Mouse (Mus musculus) heart, postnatal 0 days (tissue): Measurements from ENCODE around the gene Klhdc8a. TPM values are rescaled to one million over a fixed set of nuclear protein-coding genes. Genes with fewer than 3 reads are reported as not detected.
A peak's percentile ranks its signal among the peaks of the same experiment; 100 is the strongest.
"Not testable (repeated sequence)": the region's sequence is repeated elsewhere in the genome, so short reads cannot be mapped to it uniquely, and the experiment has no call there.

Source experiments
- ATAC-seq: fragments of 200-750 bp; cut with Nextera tagmentation; 2 replicates; pipeline ENCODE4 v1.8.0; 2017; ENCODE audit warnings: low read depth, moderate number of reproducible peaks, moderate library complexity; ENCODE audit not compliant: insufficient read depth
- DNase-seq: peaks from one replicate; pipeline ENCODE4 v3.0.0-alpha.2; 2016; ENCODE audit warnings: low spot score
- H3K27ac ChIP-seq: fragments of 300-500 bp; sonication (generic); 2 replicates; pipeline ENCODE4 v1.5.1; 2014; ENCODE audit warnings: low read depth, mild to moderate bottlenecking
- H3K27me3 ChIP-seq: fragments of 300-500 bp; sonication (generic); 2 replicates; pipeline ENCODE4 v1.6.1; 2014; ENCODE audit warnings: low read length, mixed read lengths; ENCODE audit not compliant: control insufficient read depth, insufficient read depth
- H3K36me3 ChIP-seq: fragments of 300-500 bp; sonication (generic); replicated peaks from 2 replicates; pipeline ENCODE4 v1.6.1; 2014; ENCODE audit warnings: low read length, mixed read lengths; ENCODE audit not compliant: control insufficient read depth, insufficient read depth
- H3K4me1 ChIP-seq: fragments of 300-500 bp; sonication (generic); 2 replicates; pipeline ENCODE4 v1.6.1; 2014; ENCODE audit warnings: antibody characterized with exemption; ENCODE audit not compliant: control insufficient read depth, insufficient read depth
- H3K4me2 ChIP-seq: fragments of 300-500 bp; sonication (generic); 2 replicates; pipeline ENCODE4 v1.6.1; 2014; ENCODE audit warnings: low read depth, mild to moderate bottlenecking, low read length, moderate library complexity
- H3K4me3 ChIP-seq: fragments of 300-500 bp; sonication (generic); 2 replicates; pipeline ENCODE4 v1.5.1; 2014; ENCODE audit warnings: low read depth, low read length
- H3K9ac ChIP-seq: fragments of 300-500 bp; sonication (generic); replicated peaks from 2 replicates; pipeline ENCODE4 v1.6.1; 2014; ENCODE audit warnings: low read depth, low read length, mixed read lengths
- H3K9me3 ChIP-seq: fragments of 300-500 bp; sonication (generic); replicated peaks from 2 replicates; pipeline ENCODE4 v1.6.1; 2016; ENCODE audit warnings: low read length; ENCODE audit not compliant: control insufficient read depth
- CTCF ChIP-seq: IDR thresholded peaks from 2 replicates; pipeline ENCODE4 v1.5.1; 2016; ENCODE audit warnings: antibody characterized with exemption, control low read depth, low read depth
- EP300 ChIP-seq: IDR thresholded peaks from 2 replicates; pipeline ENCODE4 v1.6.1; 2016; ENCODE audit warnings: antibody characterized with exemption, low read depth
- WGBS: fragments of 180-500 bp; shearing (Covaris S2); extraction: QIAGEN DNeasy Blood & Tissue Kit; methylation state at CpG from one replicate; pipeline ENCODE4 v1.1.7; 2014; 5-methylcytosine and 5-hydroxymethylcytosine counted together
- polyA plus RNA-seq: library from polyadenylated mRNA; unstranded; fragments of >200 nt; fragmentation: Nextera tagmentation; extraction: Ambion mirVana; gene quantifications from 2 replicates; pipeline ENCODE4 v1.2.1, GENCODE M21; 2015
- total RNA-seq: library from RNA; depleted of rRNA; stranded (reverse); fragments of >200 nt; gene quantifications from 2 replicates; pipeline ENCODE4 v1.2.3, GENCODE M21; 2014; ENCODE audit warnings: low replicate concordance

Gene Klhdc8a
- total and polyA plus RNA-seq, 2 experiments from 2014 or later = 0.68 to 2.3 TPM

- Histone ChIP-seq H3K9ac (no peak overlapping the region), H3K36me3 (no peaks in the 10 kb centered on the region), H3K4me1 (peaks cover 18% of the 10 kb centered on the region; the same call in 1 of the 2 replicates), H3K9me3 (no peaks in the 10 kb centered on the region; the same call in 1 of the 2 replicates), H3K27me3 (no peaks in the 10 kb centered on the region), H3K27ac (peak overlapping the region; percentile 86), H3K4me2 (no peak overlapping the region), H3K4me3 (no peak overlapping the region)
- TF ChIP-seq EP300 (no peak), CTCF (no peak)
- no peak for ATAC-seq
- DNase-seq = no peak
Observed at GRCm38 (mm10) chr1:132346951-132347350, 48.5 kb downstream of the Klhdc8a start.

- no peak overlapping the region for H3K27ac ChIP-seq
- peaks cover 10% of the 10 kb centered on the region for H3K4me1 ChIP-seq
- DNase-seq (no peak), ATAC-seq (no peak)
- no peak overlapping the region for H3K9ac ChIP-seq
- TF ChIP-seq EP300 = no peak
- no peak for TF ChIP-seq CTCF
- no peaks in the 10 kb centered on the region; the same call in 1 of the 2 replicates for H3K9me3 ChIP-seq
- H3K4me3 ChIP-seq = no peak overlapping the region
- no peak overlapping the region for H3K4me2 ChIP-seq
- no peaks in the 10 kb centered on the region for H3K27me3 ChIP-seq
- H3K36me3 ChIP-seq = no peaks in the 10 kb centered on the region
- WGBS = 89% methylated on average over 5 of the region's 5 CpGs
Observed at GRCm38 (mm10) chr1:132348401-132348800, 50.0 kb downstream of the Klhdc8a start.

DNA sequence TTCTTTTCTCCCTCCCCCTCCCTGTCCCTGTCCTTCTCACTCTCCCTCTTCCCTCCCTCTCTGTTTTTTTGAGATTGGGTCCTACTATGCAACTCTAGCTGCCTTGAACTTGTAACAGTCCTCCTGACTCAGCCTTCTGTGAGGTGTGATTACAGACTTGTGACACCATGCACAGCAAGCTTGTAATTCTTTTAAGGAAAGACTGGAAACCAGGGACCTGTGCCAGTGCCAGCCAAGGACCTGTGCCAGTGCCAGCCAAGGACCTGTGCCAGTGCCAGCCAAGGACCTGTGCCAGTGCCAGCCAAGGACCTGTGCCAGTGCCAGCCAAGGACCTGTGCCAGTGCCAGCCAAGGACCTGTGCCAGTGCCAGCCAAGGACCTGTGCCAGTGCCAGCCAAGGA, 50.6 kb downstream of the Klhdc8a start:
- H3K27ac ChIP-seq, H3K9ac ChIP-seq, H3K4me1 ChIP-seq, H3K36me3 ChIP-seq, H3K9me3 ChIP-seq, ATAC-seq, H3K4me3 ChIP-seq, H3K4me2 ChIP-seq, DNase-seq, H3K27me3 ChIP-seq: not testable (repeated sequence)

DNA sequence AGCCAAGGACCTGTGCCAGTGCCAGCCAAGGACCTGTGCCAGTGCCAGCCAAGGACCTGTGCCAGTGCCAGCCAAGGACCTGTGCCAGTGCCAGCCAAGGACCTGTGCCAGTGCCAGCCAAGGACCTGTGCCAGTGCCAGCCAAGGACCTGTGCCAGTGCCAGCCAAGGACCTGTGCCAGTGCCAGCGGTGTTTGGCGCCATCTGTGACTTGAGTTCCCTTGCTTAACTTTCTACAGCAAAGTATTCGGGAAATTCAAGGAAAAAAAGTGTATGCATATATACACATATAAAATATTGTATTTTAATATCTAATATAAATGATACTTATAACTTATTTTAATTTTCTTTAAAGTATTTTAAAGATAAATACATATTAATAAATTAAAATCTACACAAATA, 51.2 kb downstream of the Klhdc8a start:
- not testable (repeated sequence) for H3K9me3 ChIP-seq, H3K36me3 ChIP-seq, H3K9ac ChIP-seq, H3K27me3 ChIP-seq, H3K4me2 ChIP-seq, H3K27ac ChIP-seq, DNase-seq, H3K4me3 ChIP-seq, ATAC-seq
- peaks cover 14% of the 10 kb centered on the region for H3K4me1 ChIP-seq
- 89% methylated on average over 3 of the region's 3 CpGs for WGBS

DNA sequence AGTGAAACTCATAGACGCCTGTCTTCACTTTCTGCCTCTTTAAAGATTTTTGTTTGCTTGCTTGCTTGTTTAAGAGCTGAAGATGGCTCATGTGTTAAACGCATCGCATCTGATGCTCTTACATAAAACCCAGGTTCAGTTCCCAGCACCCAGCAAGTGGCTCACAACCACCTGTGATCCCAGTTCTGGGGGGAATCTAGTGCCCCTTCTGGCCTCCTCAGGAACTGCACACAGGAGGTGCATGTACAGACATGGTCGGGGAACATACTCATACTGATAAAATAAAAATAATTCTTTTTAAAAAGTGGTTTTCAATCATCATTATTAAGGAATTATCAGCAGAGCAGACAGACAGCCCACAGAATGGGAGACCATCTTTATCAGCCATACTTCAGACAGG, 52.6 kb downstream of the Klhdc8a start:
- DNase-seq (no peak), ATAC-seq (no peak)
- no peak overlapping the region for H3K9ac ChIP-seq
- no peak overlapping the region for H3K27ac ChIP-seq
- WGBS = 93% methylated on average over 4 of the region's 4 CpGs
- no peak overlapping the region for H3K4me2 ChIP-seq
- no peak for TF ChIP-seq CTCF
- no peak for TF ChIP-seq EP300
- peaks cover 22% of the 10 kb centered on the region for H3K4me1 ChIP-seq
- no peaks in the 10 kb centered on the region for H3K27me3 ChIP-seq
- no peak overlapping the region for H3K4me3 ChIP-seq
- no peaks in the 10 kb centered on the region; the same call in 1 of the 2 replicates for H3K9me3 ChIP-seq
- H3K36me3 ChIP-seq = no peaks in the 10 kb centered on the region

- no peak for TF ChIP-seq CTCF
- no peak for TF ChIP-seq EP300
- H3K36me3 ChIP-seq = peaks cover 14% of the 10 kb centered on the region; the same call in 1 of the 2 replicates
- ATAC-seq = no peak
- no peaks in the 10 kb centered on the region for H3K27me3 ChIP-seq
- no peak overlapping the region for H3K4me3 ChIP-seq
- DNase-seq = no peak
- no peak overlapping the region for H3K9ac ChIP-seq
- H3K4me1 ChIP-seq = peaks cover 12% of the 10 kb centered on the region
- no peak overlapping the region for H3K27ac ChIP-seq
- H3K4me2 ChIP-seq = no peak overlapping the region
- WGBS = 35% methylated on average over 5 of the region's 5 CpGs
- H3K9me3 ChIP-seq = no peaks in the 10 kb centered on the region; the same call in 1 of the 2 replicates
Observed at GRCm38 (mm10) chr1:132353389-132353788, 55.0 kb downstream of the Klhdc8a start.
